Mouse (Mus musculus) embryonic facial prominence, embryonic 13.5 days (tissue): ENCODE data around the gene Prpf6. TPM values are rescaled to one million over a fixed set of nuclear protein-coding genes. Genes with fewer than 3 reads are reported as not detected.
A peak's percentile ranks its signal among the peaks of the same experiment; 100 is the strongest.

ENCODE experiments used
- ATAC-seq: fragments of 200-750 bp; cut with Nextera tagmentation; 2 replicates; pipeline ENCODE4 v1.8.0; 2017; ENCODE audit warnings: low read depth; ENCODE audit not compliant: insufficient number of reproducible peaks, insufficient read depth, low FRiP score, low TSS enrichment
- H3K27ac ChIP-seq: fragments of 300-500 bp; sonication (generic); 2 replicates; pipeline ENCODE4 v1.5.1; 2015; ENCODE audit warnings: moderate library complexity, mild to moderate bottlenecking, inconsistent platforms
- H3K27me3 ChIP-seq: fragments of 300-500 bp; sonication (generic); 2 replicates; pipeline ENCODE4 v1.6.1; 2015; ENCODE audit warnings: mild to moderate bottlenecking, inconsistent platforms
- H3K36me3 ChIP-seq: fragments of 300-500 bp; sonication (generic); 2 replicates; pipeline ENCODE4 v1.6.1; 2015; ENCODE audit warnings: mild to moderate bottlenecking, inconsistent platforms
- H3K4me1 ChIP-seq: fragments of 300-500 bp; sonication (generic); 2 replicates; pipeline ENCODE4 v1.6.1; 2015; ENCODE audit warnings: inconsistent platforms
- H3K4me2 ChIP-seq: fragments of 300-500 bp; sonication (generic); 2 replicates; pipeline ENCODE4 v1.6.1; 2015; ENCODE audit warnings: moderate library complexity, mild to moderate bottlenecking, inconsistent platforms
- H3K4me3 ChIP-seq: fragments of 300-500 bp; sonication (generic); 2 replicates; pipeline ENCODE4 v1.5.1; 2015; ENCODE audit warnings: mild to moderate bottlenecking, inconsistent platforms
- H3K9ac ChIP-seq: fragments of 300-500 bp; sonication (generic); 2 replicates; pipeline ENCODE4 v1.6.1; 2015; ENCODE audit warnings: mild to moderate bottlenecking, inconsistent platforms
- H3K9me3 ChIP-seq: fragments of 300-500 bp; sonication (generic); 2 replicates; pipeline ENCODE4 v1.6.1; 2016; ENCODE audit warnings: inconsistent platforms
- WGBS: fragments of 180-500 bp; shearing (Covaris S2); methylation state at CpG from one replicate; pipeline ENCODE4 v1.1.7; 2015; ENCODE audit warnings: mixed read lengths; 5-methylcytosine and 5-hydroxymethylcytosine counted together
- polyA plus RNA-seq: library from polyadenylated mRNA; unstranded; fragments of >200 nt; fragmentation: Nextera tagmentation; extraction: Ambion mirVana; gene quantifications from 2 replicates; pipeline ENCODE4 v1.2.1, GENCODE M21; 2015

Gene Prpf6
- polyA plus RNA-seq, 1 experiment from 2014 or later = 64.0 TPM

- no peaks in the 10 kb centered on the region for H3K27me3 ChIP-seq
- H3K36me3 ChIP-seq = peaks cover 92% of the 10 kb centered on the region
- no peak overlapping the region for H3K4me2 ChIP-seq
- H3K27ac ChIP-seq = no peak overlapping the region
- H3K4me1 ChIP-seq = peaks cover 8% of the 10 kb centered on the region
- 79% methylated on average over 10 of the region's 10 CpGs for WGBS
- no peak overlapping the region for H3K4me3 ChIP-seq
- H3K9me3 ChIP-seq = no peaks in the 10 kb centered on the region
- H3K9ac ChIP-seq = no peak overlapping the region
- no peak for ATAC-seq
Measured at GRCm38 (mm10) chr2:181648926-181649325, 57.3 kb downstream of the Prpf6 start.

GRCm38 (mm10) chr2:181653065-181653464 lies 61.4 kb downstream of the Prpf6 start:
- Histone ChIP-seq H3K36me3 (peaks cover 96% of the 10 kb centered on the region), H3K4me1 (peaks cover 18% of the 10 kb centered on the region), H3K4me2 (no peak overlapping the region), H3K9ac (no peak overlapping the region), H3K27ac (no peak overlapping the region), H3K9me3 (no peaks in the 10 kb centered on the region), H3K27me3 (no peaks in the 10 kb centered on the region), H3K4me3 (no peak overlapping the region)
- ATAC-seq = no peak

- Histone ChIP-seq H3K9ac (no peak overlapping the region), H3K36me3 (peaks cover 96% of the 10 kb centered on the region), H3K4me1 (peaks cover 19% of the 10 kb centered on the region), H3K4me2 (no peak overlapping the region), H3K4me3 (no peak overlapping the region), H3K27me3 (no peaks in the 10 kb centered on the region), H3K9me3 (no peaks in the 10 kb centered on the region), H3K27ac (no peak overlapping the region)
- 85% methylated on average over 1 of the region's 1 CpGs for WGBS
- ATAC-seq = no peak
Measured at GRCm38 (mm10) chr2:181653523-181653922, 61.9 kb downstream of the Prpf6 start.

GRCm38 (mm10) chr2:181656734-181657133 lies 65.1 kb downstream of the Prpf6 start, which contains the start of gene Gm29797:
Gene Gm29797 (plus strand): TSS chr2:181657034.
- whole genome bisulfite sequencing = 61% methylated on average over 3 of the region's 3 CpGs
- H3K36me3 ChIP-seq = peaks cover 68% of the 10 kb centered on the region

GRCm38 (mm10) chr2:181657441-181657840 lies 65.8 kb downstream of the Prpf6 start:
- Histone ChIP-seq H3K4me2 (no peak overlapping the region), H3K9me3 (no peaks in the 10 kb centered on the region), H3K4me3 (no peak overlapping the region), H3K27me3 (no peaks in the 10 kb centered on the region), H3K27ac (peak overlapping the region; percentile 39; the same call in 1 of the 2 replicates), H3K9ac (no peak overlapping the region), H3K36me3 (peaks cover 61% of the 10 kb centered on the region), H3K4me1 (peaks cover 43% of the 10 kb centered on the region)
- ATAC-seq = no peak
- WGBS = 37% methylated on average over 2 of the region's 2 CpGs

More at GRCm38 (mm10) chr2:181656734-181657133, 65.1 kb downstream of the Prpf6 start, which contains the start of gene Gm29797:
- Histone ChIP-seq H3K4me3 (no peak within 1 kb of the TSS), H3K9ac (no peak within 1 kb of the TSS), H3K4me2 (no peak within 1 kb of the TSS), H3K27ac (peak within 1 kb of the TSS; percentile 39; the same call in 1 of the 2 replicates), H3K9me3 (no peaks in the 10 kb centered on the region), H3K4me1 (peaks cover 38% of the 10 kb centered on the region), H3K27me3 (no peaks in the 10 kb centered on the region)
- no peak for ATAC-seq

- no peak overlapping the region for H3K4me3 ChIP-seq
- no peak overlapping the region for H3K9ac ChIP-seq
- 83% methylated on average over 7 of the region's 7 CpGs for WGBS
- no peak for ATAC-seq
- H3K9me3 ChIP-seq = no peaks in the 10 kb centered on the region
- no peaks in the 10 kb centered on the region for H3K27me3 ChIP-seq
- H3K36me3 ChIP-seq = peaks cover 50% of the 10 kb centered on the region
- H3K27ac ChIP-seq = no peak overlapping the region
- peaks cover 43% of the 10 kb centered on the region for H3K4me1 ChIP-seq
- no peak overlapping the region for H3K4me2 ChIP-seq
Measured at GRCm38 (mm10) chr2:181658528-181658927, 66.9 kb downstream of the Prpf6 start.

GRCm38 (mm10) chr2:181658930-181659555 lies 67.4 kb downstream of the Prpf6 start:
- Histone ChIP-seq H3K27ac (no peak overlapping the region), H3K4me1 (peaks cover 43% of the 10 kb centered on the region), H3K4me3 (no peak overlapping the region), H3K36me3 (peaks cover 45% of the 10 kb centered on the region), H3K4me2 (no peak overlapping the region), H3K27me3 (no peaks in the 10 kb centered on the region), H3K9me3 (no peaks in the 10 kb centered on the region), H3K9ac (no peak overlapping the region)
- WGBS = 38% methylated on average over 17 of the region's 17 CpGs
- 0 out of 2 replicates have a peak, but pooled peaks have one; percentile 17 for ATAC-seq

GRCm38 (mm10) chr2:181659609-181660055 lies 68.0 kb downstream of the Prpf6 start:
- Histone ChIP-seq H3K27me3 (no peaks in the 10 kb centered on the region), H3K4me2 (no peak overlapping the region), H3K9me3 (no peaks in the 10 kb centered on the region), H3K27ac (no peak overlapping the region), H3K9ac (no peak overlapping the region), H3K36me3 (peaks cover 41% of the 10 kb centered on the region), H3K4me3 (no peak overlapping the region), H3K4me1 (peaks cover 43% of the 10 kb centered on the region)
- 12% methylated on average over 9 of the region's 9 CpGs for WGBS
- peak; percentile 38; the same call in 1 of the 2 replicates for ATAC-seq

GRCm38 (mm10) chr2:181662620-181663297 lies 71.1 kb downstream of the Prpf6 start:
- WGBS = 82% methylated on average over 3 of the region's 3 CpGs
- Histone ChIP-seq H3K4me1 (peaks cover 26% of the 10 kb centered on the region), H3K36me3 (peaks cover 12% of the 10 kb centered on the region), H3K4me2 (no peak overlapping the region), H3K4me3 (no peak overlapping the region), H3K9ac (no peak overlapping the region), H3K9me3 (no peaks in the 10 kb centered on the region), H3K27ac (peak overlapping the region; percentile 68; the same call in 1 of the 2 replicates), H3K27me3 (peaks cover 6% of the 10 kb centered on the region; the same call in 1 of the 2 replicates)
- no peak for ATAC-seq

- H3K27me3 ChIP-seq = peaks cover 11% of the 10 kb centered on the region
- no peak overlapping the region for H3K4me3 ChIP-seq
- WGBS = 14% methylated on average over 4 of the region's 4 CpGs
- peaks cover 25% of the 10 kb centered on the region for H3K4me1 ChIP-seq
- H3K9me3 ChIP-seq = no peaks in the 10 kb centered on the region
- ATAC-seq = no peak; the same call in 1 of the 2 replicates
- no peak overlapping the region for H3K27ac ChIP-seq
- no peak overlapping the region for H3K4me2 ChIP-seq
- H3K36me3 ChIP-seq = peaks cover 7% of the 10 kb centered on the region; the same call in 1 of the 2 replicates
- H3K9ac ChIP-seq = no peak overlapping the region
Measured at GRCm38 (mm10) chr2:181663298-181663630, 71.6 kb downstream of the Prpf6 start.

GRCm38 (mm10) chr2:181670285-181670912 lies 78.7 kb downstream of the Prpf6 start:
- WGBS = 3% methylated on average over 55 of the region's 56 CpGs
- Histone ChIP-seq H3K9ac (peak overlapping the region; percentile 75), H3K4me2 (peak overlapping the region; percentile 80), H3K27ac (peak overlapping the region; percentile 74), H3K27me3 (peaks cover 66% of the 10 kb centered on the region), H3K9me3 (no peaks in the 10 kb centered on the region), H3K36me3 (no peaks in the 10 kb centered on the region), H3K4me3 (peak overlapping the region; percentile 56), H3K4me1 (peaks cover 37% of the 10 kb centered on the region)
- ATAC-seq = no peak
